Mouse (Mus musculus) cerebellum, adult 2 months (tissue): Measurements from ENCODE around the gene Ccr1l1.

Source experiments
- CTCF ChIP-seq: fragments of 200-500 bp; IDR thresholded peaks from 2 replicates; pipeline ENCODE4 v1.5.1; 2011; ENCODE audit warnings: low read depth, mild to moderate bottlenecking, control low read depth, low read length, moderate library complexity, borderline replicate concordance; ENCODE audit not compliant: insufficient read depth
- POLR2A ChIP-seq: fragments of 200-500 bp; IDR thresholded peaks from 2 replicates; pipeline ENCODE4 v1.6.1; 2011; ENCODE audit warnings: low read length, control low read depth, borderline replicate concordance; ENCODE audit not compliant: insufficient read depth

- no peak for TF ChIP-seq CTCF
- TF ChIP-seq POLR2A, result no peak
Measured at GRCm38 (mm10) chr9:123931761-123932700, 46.2 kb downstream of the Ccr1l1 start.
